Mouse (Mus musculus): Measurements from ENCODE around the gene Med25.
A peak's percentile ranks its signal among the peaks of the same experiment; 100 is the strongest.

Med25 gene

GRCm38 (mm10) chr7:44892276-44892921 lies at the start of gene Med25:
TSS of gene Med25 (minus strand) at chr7:44892712.
- DNase-seq = peak; percentile 95

- DNase-seq = no peak
Measured at GRCm38 (mm10) chr7:44938680-44939079, 46.2 kb upstream of the Med25 start.

- peak; percentile 100 for DNase-seq
Measured at GRCm38 (mm10) chr7:44929204-44930151, 37.0 kb upstream of the Med25 start, which contains the start of gene Ap2a1. TSS of gene Ap2a1 (minus strand) at chr7:44929496.

- no peak for DNase-seq
Measured at GRCm38 (mm10) chr7:44928570-44928969, 36.1 kb upstream of the Med25 start.

- DNase-seq = peak; percentile 66
Measured at GRCm38 (mm10) chr7:44925468-44925867, 33.0 kb upstream of the Med25 start.

GRCm38 (mm10) chr7:44922530-44922929 lies 30.0 kb upstream of the Med25 start:
- DNase-seq = no peak

GRCm38 (mm10) chr7:44919127-44919526 lies 26.6 kb upstream of the Med25 start:
- DNase-seq = no peak

GRCm38 (mm10) chr7:44918219-44918618 lies 25.7 kb upstream of the Med25 start:
- no peak for DNase-seq

- no peak for DNase-seq
Measured at GRCm38 (mm10) chr7:44916881-44917280, 24.4 kb upstream of the Med25 start.

- no peak for DNase-seq
Measured at GRCm38 (mm10) chr7:44916191-44916590, 23.7 kb upstream of the Med25 start.

- DNase-seq = no peak
Measured at GRCm38 (mm10) chr7:44915314-44915713, 22.8 kb upstream of the Med25 start.

- DNase-seq = no peak
Measured at GRCm38 (mm10) chr7:44914396-44914795, 21.9 kb upstream of the Med25 start.

- no peak for DNase-seq
Measured at GRCm38 (mm10) chr7:44908706-44909476, 16.4 kb upstream of the Med25 start.

- no peak for DNase-seq
Measured at GRCm38 (mm10) chr7:44905430-44905829, 12.9 kb upstream of the Med25 start.

- peak; percentile 76 for DNase-seq
Measured at GRCm38 (mm10) chr7:44901230-44901722, 8.8 kb upstream of the Med25 start.

- DNase-seq = peak; percentile 38
Measured at GRCm38 (mm10) chr7:44900632-44901031, 8.1 kb upstream of the Med25 start.

- DNase-seq = peak; percentile 63
Measured at GRCm38 (mm10) chr7:44898607-44899006, 6.1 kb upstream of the Med25 start.

GRCm38 (mm10) chr7:44896499-44896898 lies 4.0 kb upstream of the Med25 start:
- DNase-seq = no peak

- peak; percentile 94 for DNase-seq
Measured at GRCm38 (mm10) chr7:44895593-44896434, 3.3 kb upstream of the Med25 start, which contains the start of gene Fuz. TSS of gene Fuz (plus strand) at chr7:44896079.

- no peak for DNase-seq
Measured at GRCm38 (mm10) chr7:44895206-44895592, 2.7 kb upstream of the Med25 start.

GRCm38 (mm10) chr7:44894175-44894574 lies 1.7 kb upstream of the Med25 start:
- DNase-seq = no peak

GRCm38 (mm10) chr7:44893197-44893596 lies 685 bp upstream of the Med25 start:
- peak; percentile 26 for DNase-seq
